Mouse (Mus musculus) left cerebral cortex, adult 6 months (tissue): Measurements from ENCODE around the gene Bud23. TPM values are rescaled to one million over a fixed set of nuclear protein-coding genes. Genes with fewer than 3 reads are reported as not detected.

Source experiments
- long read RNA-seq, 2 experiments: library from polyadenylated mRNA; unstranded; transcript quantifications; one replicate each; pipeline ENCODE4 v2.0.0; 2019 to 2020
- polyA plus RNA-seq: library from polyadenylated mRNA; unstranded; fragments of <200 nt; fragmentation: Nextera tagmentation; gene quantifications from 2 replicates; pipeline ENCODE4 v1.2.3, GENCODE M21; 2021

Gene Bud23
- 46.3 and 50.4 TPM in 2 replicates for polyA plus RNA-seq
- long read RNA-seq, experiment 1, transcript Bud23-202 (13 exons, 1,516 nt) = major isoform, 7 of 135 reads
- long read RNA-seq, experiment 1, partial matches to known transcripts = 104 of 135 reads
- long read RNA-seq, experiment 1, other reads (novel, unspliced or antisense) = 22 of 135 reads
- long read RNA-seq, experiment 2, partial matches to known transcripts = 55 of 61 reads
- long read RNA-seq, experiment 2, other reads (novel, unspliced or antisense) = 3 of 61 reads

DNA sequence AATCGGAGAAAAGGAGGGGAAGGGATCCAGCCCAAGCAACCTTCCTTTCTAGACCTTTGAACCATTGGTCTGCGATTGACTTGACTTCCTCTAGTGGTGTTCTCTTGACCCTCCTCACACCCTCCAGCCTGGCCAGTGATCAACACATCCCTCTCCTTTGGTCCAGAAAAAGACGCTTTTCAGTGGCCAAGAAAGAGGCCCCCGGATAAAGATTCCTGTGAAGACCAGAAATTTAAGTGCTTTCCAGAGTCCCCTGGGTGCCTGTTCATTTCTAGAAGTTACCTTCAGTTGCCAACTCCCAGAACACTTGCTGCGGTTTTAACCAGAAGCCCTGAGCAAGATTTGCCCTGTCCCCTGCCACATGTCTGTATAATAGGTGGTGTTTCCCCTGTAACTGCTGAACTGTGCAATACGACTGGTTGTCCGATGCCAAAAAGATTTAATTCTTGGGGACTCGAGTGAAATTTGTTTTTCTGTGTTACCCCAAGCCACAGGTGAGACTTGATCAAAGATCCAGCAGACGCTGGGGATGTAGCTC is at the start of gene Bud23:
Gene Bud23, minus strand, starts transcription at position 51 of the 538 bp plus-strand sequence.

DNA sequence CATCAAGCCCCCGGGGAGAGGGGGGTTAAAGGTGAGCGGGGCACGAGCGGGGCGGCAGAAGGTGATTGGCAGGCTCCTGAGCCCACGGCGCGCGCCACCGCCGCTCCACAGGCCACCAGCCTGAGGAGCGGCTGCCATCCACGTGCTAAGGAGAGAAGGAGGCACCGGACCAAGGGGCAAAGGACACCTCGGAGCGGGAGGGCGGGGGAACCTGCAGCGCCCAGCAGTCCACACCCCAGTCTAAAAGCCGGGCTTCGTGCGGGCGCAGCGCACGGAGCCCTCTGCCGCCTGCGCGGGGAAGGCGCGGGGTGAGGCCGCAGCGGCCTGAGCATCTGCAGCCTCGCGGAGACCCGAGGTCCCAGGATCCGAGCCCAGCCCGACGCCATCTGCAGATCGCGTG is 24.9 kb upstream of the Bud23 start, which contains the start of gene Mlxipl:
Gene Mlxipl, plus strand, starts transcription at position 238 of the 400 bp plus-strand sequence.

DNA sequence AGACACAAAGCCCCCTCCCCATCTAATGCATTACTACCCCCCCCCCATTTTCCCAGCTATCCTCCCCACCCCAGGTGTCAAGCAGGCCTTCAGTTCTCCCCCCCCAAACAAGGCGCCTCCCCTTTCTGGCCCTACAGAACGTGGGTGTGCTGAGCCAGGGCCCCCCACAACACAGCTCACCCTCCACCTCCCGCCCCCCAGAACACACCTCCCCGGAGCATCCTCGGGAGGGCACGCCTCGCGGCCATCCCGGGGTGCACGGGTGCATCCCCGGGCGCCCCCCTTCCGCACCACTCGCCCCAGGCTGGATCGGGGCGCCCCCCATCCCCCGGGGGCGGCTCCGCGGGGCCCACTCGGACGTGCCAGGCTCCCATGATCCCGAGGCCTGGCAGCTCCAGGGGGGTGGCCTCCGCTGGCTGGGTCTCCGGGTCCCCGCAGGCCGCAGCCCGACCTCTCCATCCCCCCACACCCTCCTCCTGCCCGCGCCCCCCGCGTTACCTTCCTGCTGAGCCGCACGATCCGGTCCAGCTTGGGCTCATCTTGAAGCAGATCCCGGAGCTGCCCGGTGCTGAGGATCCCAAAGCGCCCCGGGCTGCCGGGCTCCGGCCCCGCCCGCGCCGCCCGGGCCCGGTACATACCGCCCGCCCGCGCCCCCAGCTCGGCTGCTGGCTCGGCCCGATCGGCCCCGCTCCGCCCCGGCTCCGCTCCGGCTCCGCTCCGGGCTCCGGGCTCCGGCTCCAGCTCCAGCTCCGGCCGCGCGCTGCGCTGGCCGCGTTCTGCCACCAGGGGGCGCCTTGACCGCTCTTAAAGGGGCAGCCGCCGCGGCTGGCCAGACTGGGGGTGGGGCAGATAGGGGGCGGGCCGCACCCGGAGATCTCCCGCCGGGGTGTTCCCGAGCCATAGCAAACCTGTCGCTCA is 13.1 kb upstream of the Bud23 start, which contains the start of gene Vps37d:
Gene Vps37d, minus strand, starts transcription at position 703 of the 918 bp plus-strand sequence.

DNA sequence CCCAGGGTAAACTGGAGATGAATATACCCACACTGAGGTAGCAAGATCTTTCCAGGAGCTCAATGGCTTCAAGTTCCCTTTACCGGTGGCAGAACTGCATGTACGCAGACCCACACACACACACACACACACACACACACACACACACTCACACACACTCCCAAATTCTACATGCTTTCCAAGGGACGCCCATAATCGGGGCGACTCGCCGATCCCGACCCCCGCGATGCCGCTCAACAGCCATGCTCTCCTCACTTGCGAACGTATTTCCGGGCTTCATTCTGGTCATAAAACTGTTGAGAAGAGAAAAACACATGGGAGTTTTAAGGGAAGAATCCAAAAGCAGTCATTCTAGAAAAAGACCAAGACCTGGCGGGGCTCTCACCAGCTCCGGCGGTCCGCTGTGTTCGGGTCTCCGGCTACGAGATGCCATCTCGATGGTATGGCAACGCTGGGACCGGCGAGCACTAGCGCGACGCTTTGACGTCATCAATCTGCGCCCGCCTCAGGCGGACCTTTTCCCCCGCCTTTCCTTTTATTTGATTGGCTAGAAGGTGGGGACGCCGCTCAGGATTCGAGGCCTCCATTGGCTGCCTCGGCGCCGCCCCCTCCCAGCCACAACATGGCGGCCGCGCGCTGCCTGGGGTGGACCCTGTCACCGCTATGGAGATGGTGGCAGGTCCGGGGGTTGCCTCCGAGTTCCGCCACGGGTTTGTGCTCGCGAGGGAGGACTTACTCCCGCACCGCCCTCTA is 954 bp downstream of the Bud23 start, which contains the start of gene Dnajc30:
Gene Dnajc30, plus strand, starts transcription at position 574 of the 753 bp plus-strand sequence.

DNA sequence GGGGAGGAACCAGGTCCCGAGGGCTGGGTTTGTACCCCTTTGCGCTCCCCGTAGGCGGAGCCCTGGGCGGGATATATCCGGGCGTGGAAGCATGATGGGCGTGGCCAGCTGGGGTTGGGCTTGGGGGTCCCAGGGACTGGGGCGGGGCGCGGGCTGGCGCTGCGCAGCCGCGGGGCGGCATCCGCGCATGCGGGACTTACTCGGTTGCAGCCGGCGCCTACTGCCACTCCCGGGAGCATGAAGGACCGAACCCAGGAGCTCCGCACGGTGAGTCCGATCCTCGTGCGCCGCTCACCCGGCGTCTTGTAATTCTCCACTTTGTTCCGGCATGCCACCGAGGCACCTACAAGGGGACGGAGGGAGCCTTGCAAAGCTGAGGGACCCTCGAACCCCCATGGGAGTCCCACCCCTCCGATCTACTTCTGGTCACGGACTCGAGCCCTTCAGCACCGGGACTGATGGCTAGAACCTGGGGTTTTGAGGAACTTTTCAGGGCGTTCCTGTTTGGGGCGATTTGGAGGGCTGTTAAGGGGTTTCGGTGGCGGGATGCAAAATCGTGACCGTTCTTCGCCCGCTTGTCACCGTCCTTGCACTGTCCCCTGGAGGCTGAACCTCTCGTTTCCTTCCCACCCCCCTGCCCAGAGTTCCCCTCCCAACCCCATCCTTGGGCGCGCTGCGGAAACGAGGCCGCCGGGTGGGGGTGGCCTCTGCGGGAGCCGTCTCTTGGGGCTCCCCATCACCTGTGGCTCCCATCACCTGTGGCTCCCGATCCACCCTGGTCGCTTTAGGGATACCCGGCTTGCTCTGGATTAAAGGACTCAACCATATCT is 41.2 kb downstream of the Bud23 start, which contains the start of gene Stx1a:
Gene Stx1a, plus strand, starts transcription at position 139 of the 830 bp plus-strand sequence.

DNA sequence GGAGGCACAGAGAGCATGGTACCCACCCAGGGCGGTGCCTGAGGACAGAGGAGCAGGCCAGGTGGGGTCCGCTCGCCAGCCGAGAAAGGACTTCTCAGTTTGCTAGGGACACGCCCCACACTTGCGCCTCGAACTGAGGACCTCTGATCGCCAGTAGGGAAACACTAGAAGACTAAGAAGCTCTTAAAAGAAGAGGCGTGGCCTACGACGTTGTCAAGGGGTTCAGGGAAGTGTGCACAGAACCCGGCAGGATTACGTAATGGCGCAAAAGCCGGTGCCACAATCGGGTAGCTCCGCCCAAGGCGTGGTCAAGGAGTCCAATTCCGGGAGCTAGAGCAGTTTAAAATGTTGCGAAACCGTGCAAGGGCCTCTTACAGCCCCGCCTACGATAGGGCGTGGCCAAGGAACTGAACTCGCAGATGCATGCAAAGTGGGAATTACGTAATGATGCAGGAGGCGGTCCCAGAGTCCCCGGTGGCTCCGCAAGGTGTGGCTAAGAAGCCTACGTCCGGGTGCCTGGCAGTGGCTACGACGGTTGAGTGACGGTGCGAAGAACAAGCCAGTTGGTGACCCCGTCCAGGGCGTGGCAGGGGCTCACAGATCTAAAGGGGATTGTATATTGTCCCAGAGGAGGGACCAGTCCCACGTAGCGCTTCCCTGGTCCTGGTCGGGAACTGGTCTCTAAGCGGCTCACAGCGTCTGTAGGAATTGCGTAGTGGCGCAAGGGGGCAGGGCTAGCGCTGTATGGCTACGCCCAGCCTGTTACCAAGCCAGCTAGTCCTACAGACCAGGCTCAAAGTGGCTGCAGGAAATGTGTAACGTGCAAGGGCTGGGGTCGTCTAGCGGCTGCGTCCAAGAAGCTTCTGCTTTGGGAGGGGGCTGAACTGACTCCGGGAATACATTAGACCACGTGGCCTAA is 55.8 kb downstream of the Bud23 start, which contains the start of gene Abhd11:
Gene Abhd11, plus strand, starts transcription at position 482 of the 919 bp plus-strand sequence.

Other genes with a start within 250 kb of the Bud23 start
- gene Tmem270, start 158.2 kb downstream of the Bud23 start, polyA plus RNA-seq = not detected in 2 replicates
- gene Cldn13, start 149.4 kb downstream of the Bud23 start, polyA plus RNA-seq = not detected in 2 replicates
- 6.6 and 7.4 TPM in 2 replicates for gene Mettl27, start 132.6 kb downstream of the Bud23 start, polyA plus RNA-seq
- gene Cldn4, start 118.0 kb downstream of the Bud23 start, polyA plus RNA-seq = not detected in 2 replicates
- gene Cldn3, start 78.7 kb downstream of the Bud23 start, polyA plus RNA-seq = 0.85 and 1.2 TPM in 2 replicates
- gene Abhd11, start 55.8 kb downstream of the Bud23 start, polyA plus RNA-seq = 45.6 and 48.8 TPM in 2 replicates
- gene Stx1a, start 41.5 kb downstream of the Bud23 start, polyA plus RNA-seq = 244 and 306 TPM in 2 replicates
- 77.9 and 78.6 TPM in 2 replicates for gene Dnajc30, start 757 bp downstream of the Bud23 start, polyA plus RNA-seq
- 1.9 and 8.2 TPM in 2 replicates for gene Vps37d, start 13.3 kb upstream of the Bud23 start, polyA plus RNA-seq
- gene Mlxipl, start 24.9 kb upstream of the Bud23 start, polyA plus RNA-seq = 0.31 and 0.50 TPM in 2 replicates
- 15.9 and 17.1 TPM in 2 replicates for gene Tbl2, start 84.7 kb upstream of the Bud23 start, polyA plus RNA-seq
- 87.3 and 94.7 TPM in 2 replicates for gene Bcl7b, start 103.3 kb upstream of the Bud23 start, polyA plus RNA-seq
- gene Baz1b, start 122.3 kb upstream of the Bud23 start, polyA plus RNA-seq = 8.8 and 11.9 TPM in 2 replicates
- 1.5 and 6.5 TPM in 2 replicates for gene Fzd9, start 186.3 kb upstream of the Bud23 start, polyA plus RNA-seq